Mouse (Mus musculus): Measurements from ENCODE around the gene Fam181a.

GRCm38 (mm10) chr12:103361539-103362307 lies 50.9 kb downstream of the Fam181a start:
- TF ChIP-seq EP300 (IDR thresholded peaks at IDR 0.05) (no peak), CTCF (IDR thresholded peaks at IDR 0.05) (no peak)
